ENCODE assay signal across 8 mouse cellular contexts in the genomic region with DNA sequence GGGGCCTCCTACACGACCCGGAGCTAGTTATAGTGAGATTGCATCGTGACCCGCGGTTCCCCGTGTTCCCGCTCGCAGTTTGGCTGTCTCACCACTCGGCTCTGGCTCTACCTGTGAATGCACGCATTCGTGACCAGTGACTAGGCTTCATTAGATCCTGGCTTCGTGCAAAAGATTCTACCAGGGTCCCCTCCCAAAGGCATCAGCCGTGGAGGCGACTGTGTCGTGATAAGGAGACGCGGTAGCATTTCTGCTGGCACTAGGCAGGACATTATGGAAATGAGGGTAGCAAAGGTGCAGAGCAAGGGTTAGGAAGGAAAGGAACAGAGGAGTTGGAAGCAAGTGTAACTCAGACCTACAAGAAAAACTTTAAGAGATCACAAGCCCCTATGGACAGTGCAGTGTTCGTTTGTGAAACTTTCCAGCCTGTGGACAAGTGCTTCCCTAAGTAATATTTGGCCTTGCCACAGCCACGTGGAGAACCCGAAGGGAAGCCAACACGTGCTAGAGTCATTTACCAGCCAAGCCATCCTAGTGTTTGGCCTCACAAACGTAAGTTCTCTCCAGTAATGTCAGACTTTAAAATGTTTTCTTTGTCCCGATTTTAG. TPM values are rescaled to one million over a fixed set of nuclear protein-coding genes. Genes with fewer than 3 reads are reported as not detected.
A peak's percentile ranks its signal among the peaks of the same experiment; 100 is the strongest.
DNase-seq lines count a peak whose midpoint lies in the region; ATAC-seq and TF ChIP-seq lines count a peak whose summit lies in the region.

No protein-coding gene starts in this region.

- H3K9ac ChIP-seq in forebrain, embryonic 14.5 days (ENCODE audit: low read length): peak overlapping the region; percentile 63
- peak overlapping the region; percentile 50 for H3K9ac ChIP-seq in intestine, embryonic 15.5 days
- peak overlapping the region; percentile 71 for H3K9ac ChIP-seq in midbrain, embryonic 11.5 days (ENCODE audit: low read length)

- no peaks in the 10 kb centered on the region for H3K4me1 ChIP-seq in forebrain, embryonic 14.5 days (ENCODE audit: control insufficient read depth, insufficient read depth, low read length)
- H3K4me1 ChIP-seq in intestine, embryonic 15.5 days (replicated peaks): no peaks in the 10 kb centered on the region
- no peaks in the 10 kb centered on the region for H3K4me1 ChIP-seq in midbrain, embryonic 11.5 days (ENCODE audit: control insufficient read depth, insufficient read depth, low read length)

- no peak for TF ChIP-seq CTCF in layer of hippocampus, adult 2 months (conservative IDR thresholded peaks at IDR 0.05)

- H3K4me3 ChIP-seq in layer of hippocampus, adult 2 months: peak overlapping the region; percentile 74
- H3K4me3 ChIP-seq in forebrain, embryonic 14.5 days (ENCODE audit: low read depth, low read length): peak overlapping the region; percentile 56
- peak overlapping the region; percentile 48 for H3K4me3 ChIP-seq in intestine, embryonic 15.5 days (replicated peaks)
- H3K4me3 ChIP-seq in midbrain, embryonic 11.5 days (ENCODE audit: low read depth, low read length): peak overlapping the region; percentile 50

- intact Hi-C loops in left cerebral cortex, postnatal 25 days (cut with DNase I): no loop called here

- DNase-seq in layer of hippocampus, adult 2 months (ENCODE audit: low spot score in 2 of 2): no peak
- DNase-seq in layer of hippocampus, adult 11-12 months (ENCODE audit: low spot score): no peak
- peak; percentile 27 for DNase-seq in R1 (ENCODE audit: low read depth, low spot score)
- peak; percentile 15 for DNase-seq in forebrain, embryonic 14.5 days (ENCODE audit: low spot score)
- peak; percentile 98 for DNase-seq in midbrain, embryonic 11.5 days (ENCODE audit: low spot score, missing footprints)
- DNase-seq in left cerebral cortex, postnatal 25 days (ENCODE audit: low spot score in 2 of 2): no peak
- DNase-seq in layer of hippocampus, postnatal 25 days (ENCODE audit: extremely low spot score in 1 of 2, low spot score in 1 of 2): no peak

- peak overlapping the region; percentile 60 for H3K4me2 ChIP-seq in forebrain, embryonic 14.5 days (ENCODE audit: low read length)
- peak overlapping the region; percentile 55 for H3K4me2 ChIP-seq in intestine, embryonic 15.5 days (replicated peaks)
- H3K4me2 ChIP-seq in midbrain, embryonic 11.5 days: peak overlapping the region; percentile 54

- no peaks in the 10 kb centered on the region for H3K27me3 ChIP-seq in forebrain, embryonic 14.5 days (replicated peaks; ENCODE audit: control insufficient read depth, insufficient read depth, low read length)
- H3K27me3 ChIP-seq in intestine, embryonic 15.5 days (replicated peaks): no peaks in the 10 kb centered on the region
- no peaks in the 10 kb centered on the region for H3K27me3 ChIP-seq in midbrain, embryonic 11.5 days (ENCODE audit: control insufficient read depth, insufficient read depth, low read length)

- peaks cover 10% of the 10 kb centered on the region; the same call in 1 of the 2 replicates for H3K36me3 ChIP-seq in forebrain, embryonic 14.5 days (ENCODE audit: control insufficient read depth, insufficient read depth, low read length)
- no peaks in the 10 kb centered on the region for H3K36me3 ChIP-seq in intestine, embryonic 15.5 days
- H3K36me3 ChIP-seq in midbrain, embryonic 11.5 days (ENCODE audit: control insufficient read depth, insufficient read depth, low read length): no peaks in the 10 kb centered on the region

- no peaks in the 10 kb centered on the region for H3K9me3 ChIP-seq in forebrain, embryonic 14.5 days (replicated peaks; ENCODE audit: control insufficient read depth, low read length)
- H3K9me3 ChIP-seq in intestine, embryonic 15.5 days: no peaks in the 10 kb centered on the region
- no peaks in the 10 kb centered on the region for H3K9me3 ChIP-seq in midbrain, embryonic 11.5 days (ENCODE audit: control insufficient read depth, low read length)

- no peak; the same call in 1 of the 2 replicates for ATAC-seq in forebrain, embryonic 14.5 days
- no peak; the same call in 1 of the 2 replicates for ATAC-seq in intestine, embryonic 15.5 days
- no peak for ATAC-seq in midbrain, embryonic 11.5 days (ENCODE audit: low FRiP score)

- 40% methylated on average over 23 of the region's 23 CpGs for WGBS in forebrain, embryonic 14.5 days
- 18% methylated on average over 23 of the region's 23 CpGs for WGBS in intestine, embryonic 15.5 days
- WGBS in midbrain, embryonic 11.5 days: 19% methylated on average over 23 of the region's 23 CpGs

- H3K27ac ChIP-seq in layer of hippocampus, adult 2 months: peak overlapping the region; percentile 80
- H3K27ac ChIP-seq in forebrain, embryonic 14.5 days (ENCODE audit: low read depth, low read length): peak overlapping the region; percentile 70
- peak overlapping the region; percentile 54; the same call in 1 of the 2 replicates for H3K27ac ChIP-seq in intestine, embryonic 15.5 days
- no peak overlapping the region for H3K27ac ChIP-seq in midbrain, embryonic 11.5 days (ENCODE audit: low read depth, low read length)

RNA-seq across cellular contexts. Expression of a gene that starts 0.6 kb away (rescaled TPM):
- 10 to 100 TPM; 28.9 to 35.4 TPM for total RNA-seq in layer of hippocampus, adult 2 months (2021)
- 62.7 and 68.4 TPM in 2 replicates for polyA plus RNA-seq in forebrain, embryonic 14.5 days (2014; fragmentation: Nextera tagmentation; extraction: Ambion mirVana)
- 134 and 158 TPM in 2 replicates for polyA plus RNA-seq in intestine, embryonic 15.5 days (2015; fragmentation: Nextera tagmentation; extraction: Ambion mirVana)
- 119 and 126 TPM in 2 replicates for polyA plus RNA-seq in midbrain, embryonic 11.5 days (2014; fragmentation: Nextera tagmentation; extraction: Ambion mirVana)
- 10 to 100 TPM; 29.6 to 30.3 TPM for total RNA-seq in left cerebral cortex, postnatal 25 days (2021)
- total RNA-seq in layer of hippocampus, postnatal 25 days (2021): 10 to 100 TPM; 32.5 to 36.4 TPM

RNA-seq across cellular contexts. Expression of a gene that starts 11.0 kb away (rescaled TPM):
- 1 to 10 TPM; 1.7 to 2.2 TPM for total RNA-seq in layer of hippocampus, adult 2 months (2021)
- 0.84 and 1.0 TPM in 2 replicates for polyA plus RNA-seq in forebrain, embryonic 14.5 days (2014; fragmentation: Nextera tagmentation; extraction: Ambion mirVana)
- polyA plus RNA-seq in intestine, embryonic 15.5 days (2015; fragmentation: Nextera tagmentation; extraction: Ambion mirVana): 1.9 and 2.7 TPM in 2 replicates
- 1.2 and 1.3 TPM in 2 replicates for polyA plus RNA-seq in midbrain, embryonic 11.5 days (2014; fragmentation: Nextera tagmentation; extraction: Ambion mirVana)
- 1 to 10 TPM; 1.9 to 2.8 TPM for total RNA-seq in left cerebral cortex, postnatal 25 days (2021)
- 1 to 10 TPM; 1.9 to 2.2 TPM for total RNA-seq in layer of hippocampus, postnatal 25 days (2021)

RNA-seq across cellular contexts. Expression of a gene that starts 34.5 kb away (rescaled TPM):
- total RNA-seq in layer of hippocampus, adult 2 months (2021): 10 to 100 TPM; 42.4 to 43.5 TPM
- 17.6 and 21.5 TPM in 2 replicates for polyA plus RNA-seq in forebrain, embryonic 14.5 days (2014; fragmentation: Nextera tagmentation; extraction: Ambion mirVana)
- polyA plus RNA-seq in intestine, embryonic 15.5 days (2015; fragmentation: Nextera tagmentation; extraction: Ambion mirVana): 97.2 and 104 TPM in 2 replicates
- polyA plus RNA-seq in midbrain, embryonic 11.5 days (2014; fragmentation: Nextera tagmentation; extraction: Ambion mirVana): 24.6 and 28.6 TPM in 2 replicates
- 10 to 100 TPM; 29.0 to 29.4 TPM for total RNA-seq in left cerebral cortex, postnatal 25 days (2021)
- 10 to 100 TPM; 32.0 to 37.3 TPM for total RNA-seq in layer of hippocampus, postnatal 25 days (2021)

Comparison
In these comparisons a context has a peak if more than half of its experiments do, and no peak if none do; other contexts are left out.
1. DNase-seq: peak in R1 (single experiment), forebrain, embryonic 14.5 days (single experiment) and midbrain, embryonic 11.5 days (single experiment); none in layer of hippocampus, adult 2 months (0 of 2), layer of hippocampus, adult 11-12 months (single experiment), left cerebral cortex, postnatal 25 days (0 of 2) and layer of hippocampus, postnatal 25 days (0 of 2).
2. Peak in every context shown above with its lines, with median percentiles within 50 percentile points of each other: H3K4me3 ChIP-seq, H3K4me2 ChIP-seq and H3K9ac ChIP-seq.